ENCODE assay signal across 16 mouse cellular contexts in the genomic region with DNA sequence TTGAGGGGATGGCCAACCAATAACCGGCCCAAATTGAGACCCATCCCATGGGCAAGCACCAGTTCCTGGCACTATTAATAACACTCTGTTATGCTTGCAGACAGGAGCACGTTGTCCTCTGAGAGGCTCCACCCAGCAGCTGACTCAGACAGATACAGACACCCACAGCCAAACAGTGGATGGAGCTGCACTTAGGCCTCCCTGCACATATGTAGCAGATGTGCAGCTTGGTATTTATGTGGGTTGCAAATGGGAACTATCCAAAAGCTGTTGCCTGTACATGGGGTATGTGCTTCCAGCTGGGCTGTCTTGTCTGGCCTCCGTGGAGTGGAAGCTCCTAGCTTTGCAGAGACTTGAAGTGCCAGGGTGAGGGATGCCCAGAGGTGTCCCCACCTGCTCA. TPM values are rescaled to one million over a fixed set of nuclear protein-coding genes. Genes with fewer than 3 reads are reported as not detected.
DNase-seq lines count a peak whose midpoint lies in the region; ATAC-seq and TF ChIP-seq lines count a peak whose summit lies in the region.
"Had no signal": no experiment of that assay in that cellular context is flagged by ENCODE, and none has a peak within 500 bp of the region (broad histone marks: within the 10 kb centered on the region; RNA-seq: fewer than 3 reads in every experiment).

No protein-coding gene starts in this region.

- H3K9me3 ChIP-seq in heart, postnatal 0 days (replicated peaks; ENCODE audit: control insufficient read depth, low read length): no peaks in the 10 kb centered on the region
- H3K9me3 ChIP-seq in heart, embryonic 11.5 days (replicated peaks; ENCODE audit: control insufficient read depth, low read length): no peaks in the 10 kb centered on the region
- no peaks in the 10 kb centered on the region for H3K9me3 ChIP-seq in liver, embryonic 14.5 days (ENCODE audit: control insufficient read depth, low read length)
- no peaks in the 10 kb centered on the region for H3K9me3 ChIP-seq in forebrain, embryonic 12.5 days
- H3K9me3 ChIP-seq: G1E; hindbrain, embryonic 12.5 days; limb, embryonic 15.5 days had no signal

- no peak for DNase-seq in heart, postnatal 0 days (ENCODE audit: low spot score)
- DNase-seq in right cerebral cortex, adult 18-20 months: peak; percentile 32
- no peak for DNase-seq in right cerebral cortex, postnatal 10 days (ENCODE audit: low spot score in 2 of 2)
- no peak for DNase-seq in liver, embryonic 14.5 days (ENCODE audit: low read depth in 3 of 3, low spot score in 3 of 3)
- DNase-seq in lung, adult 18-20 months: no peak
- DNase-seq: cerebellum, adult 11-12 months; cerebellum, postnatal 25 days; kidney, adult 8-10 months; kidney, postnatal 36 days had no signal

- TF ChIP-seq CTCF in heart, postnatal 0 days (IDR thresholded peaks at IDR 0.05; ENCODE audit: low read depth): no peak
- TF ChIP-seq CTCF in liver, embryonic 14.5 days (IDR thresholded peaks at IDR 0.05; ENCODE audit: low read depth): no peak

- no peak overlapping the region for H3K9ac ChIP-seq in heart, postnatal 0 days (replicated peaks; ENCODE audit: low read depth, low read length)
- no peak overlapping the region for H3K9ac ChIP-seq in heart, embryonic 11.5 days (ENCODE audit: low read depth, low read length)
- no peak overlapping the region for H3K9ac ChIP-seq in liver, embryonic 14.5 days (replicated peaks)
- no peak overlapping the region for H3K9ac ChIP-seq in forebrain, embryonic 12.5 days
- H3K9ac ChIP-seq: hindbrain, embryonic 12.5 days; limb, embryonic 15.5 days had no signal

- H3K36me3 ChIP-seq in heart, postnatal 0 days (replicated peaks; ENCODE audit: control insufficient read depth, insufficient read depth, low read length): no peaks in the 10 kb centered on the region
- H3K36me3 ChIP-seq in heart, embryonic 11.5 days (ENCODE audit: control insufficient read depth, insufficient read depth, low read length): no peaks in the 10 kb centered on the region
- H3K36me3 ChIP-seq in liver, embryonic 14.5 days (replicated peaks; ENCODE audit: control insufficient read depth, insufficient read depth, low read depth): no peaks in the 10 kb centered on the region
- H3K36me3 ChIP-seq in forebrain, embryonic 12.5 days (replicated peaks): no peaks in the 10 kb centered on the region
- H3K36me3 ChIP-seq: G1E; hindbrain, embryonic 12.5 days; limb, embryonic 15.5 days had no signal

- no peaks in the 10 kb centered on the region for H3K27me3 ChIP-seq in heart, postnatal 0 days (ENCODE audit: control insufficient read depth, insufficient read depth, low read length)
- H3K27me3 ChIP-seq in heart, embryonic 11.5 days (ENCODE audit: control insufficient read depth, insufficient read depth, low read length): no peaks in the 10 kb centered on the region
- no peaks in the 10 kb centered on the region for H3K27me3 ChIP-seq in liver, embryonic 14.5 days (ENCODE audit: control insufficient read depth, insufficient read depth, low read length)
- H3K27me3 ChIP-seq in forebrain, embryonic 12.5 days: no peaks in the 10 kb centered on the region
- H3K27me3 ChIP-seq: hindbrain, embryonic 12.5 days; limb, embryonic 15.5 days had no signal

- no peak overlapping the region for H3K27ac ChIP-seq in heart, postnatal 0 days (ENCODE audit: low read depth)
- no peak overlapping the region for H3K27ac ChIP-seq in heart, embryonic 11.5 days (ENCODE audit: low read depth, low read length)
- no peak overlapping the region for H3K27ac ChIP-seq in liver, embryonic 14.5 days
- H3K27ac ChIP-seq in forebrain, embryonic 12.5 days: no peak overlapping the region
- H3K27ac ChIP-seq: hindbrain, embryonic 12.5 days; limb, embryonic 15.5 days had no signal

- H3K4me1 ChIP-seq in heart, postnatal 0 days (ENCODE audit: control insufficient read depth, insufficient read depth): peaks cover 17% of the 10 kb centered on the region; the same call in 1 of the 2 replicates
- H3K4me1 ChIP-seq in heart, embryonic 11.5 days (ENCODE audit: control insufficient read depth, insufficient read depth, low read length): peaks cover 22% of the 10 kb centered on the region
- H3K4me1 ChIP-seq in liver, embryonic 14.5 days (replicated peaks; ENCODE audit: control insufficient read depth in 2 of 2, insufficient read depth in 2 of 2, low read length in 1 of 2): peaks cover 3 to 33% of the 10 kb centered on the region in 2 experiments
- H3K4me1 ChIP-seq in forebrain, embryonic 12.5 days: peaks cover 2% of the 10 kb centered on the region; the same call in 1 of the 2 replicates
- H3K4me1 ChIP-seq: hindbrain, embryonic 12.5 days; limb, embryonic 15.5 days had no signal

- no peak for TF ChIP-seq EP300 in heart, postnatal 0 days (IDR thresholded peaks at IDR 0.05; ENCODE audit: low read depth)
- no peak for TF ChIP-seq EP300 in liver, embryonic 14.5 days (IDR thresholded peaks at IDR 0.05; ENCODE audit: low read depth)

- peak; percentile 27; the same call in 1 of the 2 replicates for ATAC-seq in heart, postnatal 0 days (ENCODE audit: insufficient read depth, low read depth)
- ATAC-seq in heart, embryonic 11.5 days (replicated peaks; ENCODE audit: insufficient number of reproducible peaks, low FRiP score, low TSS enrichment): no peak
- peak; percentile 69; the same call in 1 of the 2 replicates for ATAC-seq in liver, embryonic 14.5 days (ENCODE audit: insufficient read depth)
- no peak for ATAC-seq in forebrain, embryonic 12.5 days (ENCODE audit: low FRiP score)
- ATAC-seq: CD4-positive, CD25-positive, alpha-beta regulatory T cell, adult 4 months; inflammation-experienced regulatory T-cells, adult 6 months had no signal

- H3K4me3 ChIP-seq in heart, postnatal 0 days (ENCODE audit: low read depth, low read length): no peak overlapping the region
- H3K4me3 ChIP-seq in heart, embryonic 11.5 days (ENCODE audit: low read depth, low read length): no peak overlapping the region
- no peak overlapping the region for H3K4me3 ChIP-seq in liver, embryonic 14.5 days (ENCODE audit: insufficient read depth in 1 of 2, low read depth in 2 of 2, low read length in 2 of 2)
- H3K4me3 ChIP-seq in forebrain, embryonic 12.5 days (replicated peaks): no peak overlapping the region
- H3K4me3 ChIP-seq: hindbrain, embryonic 12.5 days; limb, embryonic 15.5 days had no signal

- 32% methylated on average over 3 of the region's 3 CpGs for WGBS in heart, postnatal 0 days
- 44% methylated on average over 3 of the region's 3 CpGs for WGBS in heart, embryonic 11.5 days (ENCODE audit: insufficient replicate concordance)
- 27% methylated on average over 3 of the region's 3 CpGs for WGBS in liver, embryonic 14.5 days (ENCODE audit: insufficient replicate concordance)
- 84% methylated on average over 3 of the region's 3 CpGs for WGBS in forebrain, embryonic 12.5 days

- no peak overlapping the region for H3K4me2 ChIP-seq in heart, postnatal 0 days (ENCODE audit: low read depth, low read length)
- H3K4me2 ChIP-seq in heart, embryonic 11.5 days: no peak overlapping the region
- H3K4me2 ChIP-seq in liver, embryonic 14.5 days (ENCODE audit: low read depth): no peak overlapping the region
- H3K4me2 ChIP-seq in forebrain, embryonic 12.5 days: no peak overlapping the region
- H3K4me2 ChIP-seq: hindbrain, embryonic 12.5 days; limb, embryonic 15.5 days had no signal

RNA-seq across cellular contexts. Expression of a gene that starts 42.5 kb away (rescaled TPM):
- 24.0 and 34.9 TPM in 2 replicates for total RNA-seq in heart, postnatal 0 days (2014; rRNA removed; ENCODE audit: low replicate concordance)
- polyA plus RNA-seq in heart, postnatal 0 days (2015; fragmentation: Nextera tagmentation; extraction: Ambion mirVana): 14.9 and 15.1 TPM in 2 replicates
- 22.1 and 31.4 TPM in 2 replicates for polyA plus RNA-seq in heart, embryonic 11.5 days (2014; fragmentation: Nextera tagmentation; extraction: Ambion mirVana)
- 5.8 and 8.1 TPM in 2 replicates for polyA plus RNA-seq in liver, embryonic 14.5 days (2012; rRNA removed)
- polyA plus RNA-seq in liver, embryonic 14.5 days (2014; fragmentation: Nextera tagmentation; extraction: Ambion mirVana): 22.3 and 24.1 TPM in 2 replicates
- polyA plus RNA-seq in forebrain, embryonic 12.5 days (2016; fragmentation: Nextera tagmentation; extraction: Ambion mirVana): 5.9 and 8.0 TPM in 2 replicates
- polyA plus RNA-seq: G1E had no signal

Comparison
In these comparisons a context has a peak if more than half of its experiments do, and no peak if none do; other contexts are left out.
1. ATAC-seq: peak in heart, postnatal 0 days (single experiment) and liver, embryonic 14.5 days (single experiment); none in heart, embryonic 11.5 days (single experiment) and forebrain, embryonic 12.5 days (single experiment).